Mouse (Mus musculus): Measurements from ENCODE around the gene Rnase2b.

GRCm38 (mm10) chr14:51113916-51114560 lies 48.0 kb upstream of the Rnase2b start, which contains the start of gene Eddm3b:
- no peak for TF ChIP-seq CTCF (IDR thresholded peaks at IDR 0.05; ENCODE audit: borderline replicate concordance, extremely low read depth, insufficient read depth, insufficient read length)
- TF ChIP-seq POLR2A (IDR thresholded peaks at IDR 0.05; ENCODE audit: borderline replicate concordance, extremely low read depth, insufficient read depth, insufficient read length, poor library complexity, severe bottlenecking), result no peak
